Mouse (Mus musculus) thymus, postnatal 4 days (tissue): Measurements from ENCODE around the gene E2f6.

Experiments
- DNase-seq: peaks from one replicate; pipeline ENCODE4 v3.0.0; 2021

Gene E2f6

DNA sequence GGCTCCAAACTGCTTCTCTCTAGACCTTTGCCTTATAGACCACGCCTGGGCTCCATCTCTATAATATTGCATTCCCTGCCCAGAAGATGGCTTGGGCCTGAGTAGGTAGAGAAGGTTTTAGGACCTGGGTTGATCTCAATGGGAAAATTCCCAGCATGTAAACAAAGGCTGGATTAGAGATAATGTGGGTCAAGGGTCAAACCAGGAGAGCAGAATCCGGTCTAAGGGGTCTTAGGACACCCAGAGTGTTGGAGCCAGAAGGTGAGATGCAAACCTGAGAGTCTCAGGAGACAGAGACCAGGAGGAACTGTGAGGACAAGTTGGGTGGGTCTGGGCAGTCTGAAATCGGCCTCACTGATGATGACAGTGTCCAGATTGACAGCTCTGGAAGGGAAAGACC, 65.9 kb downstream of the E2f6 start:
- DNase-seq = no peak

DNA sequence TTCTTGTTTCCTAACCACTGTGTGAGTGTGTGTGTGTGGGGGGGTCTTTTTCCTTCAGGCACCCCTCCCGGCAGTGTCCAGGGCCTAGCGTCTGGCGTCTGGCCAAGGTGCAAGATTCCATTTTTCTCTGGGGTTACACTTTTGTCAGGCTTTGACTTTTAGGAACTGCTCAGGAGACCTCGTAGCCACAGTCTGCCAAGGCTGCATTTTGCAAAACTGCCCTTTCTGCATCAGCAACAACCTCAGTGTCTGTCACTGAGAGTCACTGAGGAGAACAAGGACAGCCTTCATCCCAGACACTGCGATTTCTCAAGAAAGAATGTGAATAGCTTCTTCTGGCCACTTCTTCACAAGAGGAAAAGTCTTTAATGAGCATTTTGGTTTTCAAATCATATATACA, 66.4 kb downstream of the E2f6 start:
- DNase-seq = no peak

GRCm38 (mm10) chr12:16877679-16878078, 66.9 kb downstream of the E2f6 start:
- no peak for DNase-seq

- no peak for DNase-seq
Observed at GRCm38 (mm10) chr12:16879369-16879768, 68.6 kb downstream of the E2f6 start.

DNA sequence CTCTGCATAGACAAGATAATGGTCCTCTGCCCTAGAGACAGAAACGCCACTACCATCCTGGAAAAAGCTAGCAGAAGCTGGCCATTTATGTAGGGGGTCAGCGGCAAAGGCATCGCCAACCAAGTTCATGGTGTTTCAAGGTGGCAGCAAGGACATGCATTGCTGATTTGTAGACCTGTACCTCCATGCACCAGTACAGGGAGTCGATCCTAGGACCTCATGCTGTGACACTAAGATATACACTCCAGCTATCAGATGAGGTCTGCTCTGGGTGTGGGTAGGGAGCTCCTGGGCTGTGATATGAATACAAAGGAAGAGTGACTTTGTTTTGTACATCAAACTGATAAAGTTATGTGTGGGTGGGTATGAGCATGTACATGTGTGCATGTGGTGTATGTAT, 69.3 kb downstream of the E2f6 start:
- no peak for DNase-seq

DNA sequence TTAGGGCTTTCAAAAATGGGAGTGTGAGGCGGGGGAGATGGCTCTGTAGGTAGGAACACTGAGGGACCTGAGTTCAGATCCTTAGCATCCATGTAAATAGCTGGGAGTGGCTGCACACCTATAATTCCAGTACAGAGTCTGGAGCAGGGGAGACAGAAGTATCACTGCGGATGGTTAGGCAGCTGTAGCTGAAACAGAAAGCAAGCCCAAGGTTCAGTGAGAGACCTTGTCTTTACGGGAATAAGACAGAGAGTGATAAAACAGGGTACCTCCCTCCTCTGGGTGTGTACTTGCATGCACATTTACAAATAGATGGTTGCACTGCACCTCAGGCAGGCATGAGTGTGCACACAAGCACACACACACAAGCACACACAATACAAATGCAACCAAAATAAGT, 71.7 kb downstream of the E2f6 start:
- no peak for DNase-seq

- no peak for DNase-seq
Observed at GRCm38 (mm10) chr12:16883111-16883510, 72.3 kb downstream of the E2f6 start.

DNA sequence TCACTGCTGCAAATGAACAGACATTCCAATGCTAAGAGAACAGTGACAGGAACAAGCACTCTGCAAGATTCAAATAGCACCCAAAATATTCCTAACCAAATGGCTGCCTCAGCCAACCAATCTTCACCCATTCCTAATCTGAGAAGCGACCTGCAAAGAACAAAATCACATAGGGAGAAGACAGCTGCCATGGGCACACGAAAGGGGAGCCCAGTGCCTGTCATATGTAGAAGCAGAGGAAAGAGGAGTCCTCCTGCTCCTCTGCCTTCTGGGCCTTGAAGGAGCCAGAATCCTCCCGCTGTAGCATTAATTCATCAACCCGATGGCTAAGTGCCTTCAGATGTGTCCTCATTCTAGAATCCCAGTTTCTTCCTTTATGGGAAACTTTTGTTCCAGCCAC, 73.8 kb downstream of the E2f6 start:
- no peak for DNase-seq

DNA sequence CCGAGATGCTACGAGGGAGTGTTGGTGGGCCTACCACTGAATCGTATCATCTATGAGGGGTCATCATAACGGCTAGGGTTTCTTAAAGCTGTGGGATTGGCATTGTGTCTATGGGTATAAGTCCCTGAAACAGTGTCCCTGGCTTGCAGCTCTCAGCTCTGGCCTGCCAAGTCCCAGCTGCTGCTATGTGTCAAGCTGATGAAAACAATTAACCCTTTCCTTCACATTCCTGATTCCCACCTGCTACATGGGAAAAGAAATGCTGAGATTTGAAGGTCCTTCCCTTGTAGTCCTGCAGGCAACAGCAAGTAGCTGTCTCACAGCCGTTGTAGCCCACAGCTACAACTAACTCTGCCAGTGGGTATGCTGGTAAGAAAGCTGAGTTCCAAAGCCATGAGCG, 75.6 kb downstream of the E2f6 start:
- DNase-seq = no peak
